Comparison of ENCODE assay signal across 14 mouse cellular contexts in genomic region chr7:82350421-82350820, GRCm38 (mm10).
"Had no signal": no experiment of that assay in that cellular context is flagged by ENCODE, and none has a peak within 500 bp of the region (broad histone marks: within the 10 kb centered on the region; RNA-seq: fewer than 3 reads in every experiment).

No protein-coding gene starts in this region.

- ATAC-seq: lung, postnatal 0 days had no signal

- H3K36me3 ChIP-seq: kidney, embryonic 15.5 days; limb, embryonic 13.5 days; neural tube, embryonic 15.5 days had no signal

- H3K9me3 ChIP-seq: kidney, embryonic 15.5 days; limb, embryonic 13.5 days; neural tube, embryonic 15.5 days had no signal

- DNase-seq: kidney, postnatal 14 days; left cerebral cortex, postnatal 4 days; lung, adult 2 months; lung, postnatal 36 days; midbrain, embryonic 14.5 days; right cerebral cortex, adult 18-20 months; right cerebral cortex, postnatal 25 days; thymus, postnatal 36 days had no signal

- H3K4me3 ChIP-seq: kidney, embryonic 15.5 days; limb, embryonic 13.5 days; myocyte; neural tube, embryonic 15.5 days had no signal

- H3K27ac ChIP-seq: kidney, embryonic 15.5 days; limb, embryonic 13.5 days; liver, embryonic 14.5 days; neural tube, embryonic 15.5 days had no signal

- H3K4me1 ChIP-seq: kidney, embryonic 15.5 days; neural tube, embryonic 15.5 days had no signal

- H3K27me3 ChIP-seq: kidney, embryonic 15.5 days; limb, embryonic 13.5 days; neural tube, embryonic 15.5 days had no signal

- H3K9ac ChIP-seq: kidney, embryonic 15.5 days; limb, embryonic 13.5 days; liver, embryonic 14.5 days; neural tube, embryonic 15.5 days had no signal

- H3K4me2 ChIP-seq: kidney, embryonic 15.5 days; limb, embryonic 13.5 days; neural tube, embryonic 15.5 days had no signal
